Mouse (Mus musculus) adrenal gland, postnatal 25 days (tissue): ENCODE results near the gene Mepce. TPM values are rescaled to one million over a fixed set of nuclear protein-coding genes. Genes with fewer than 3 reads are reported as not detected.

Source experiments
- DNase-seq: peaks from one replicate; pipeline ENCODE4 v3.0.0; 2021; ENCODE audit warnings: mixed read lengths
- total RNA-seq: library from RNA; stranded (reverse); gene quantifications from 2 replicates; pipeline ENCODE4 v1.2.3, GENCODE M21; 2021

The Mepce gene
- total RNA-seq, 1 experiment from 2014 or later: 66.5 TPM

- DNase-seq: peak; percentile 8
Measured at GRCm38 (mm10) chr5:137788171-137788570, 716 bp upstream of the Mepce start.

DNA sequence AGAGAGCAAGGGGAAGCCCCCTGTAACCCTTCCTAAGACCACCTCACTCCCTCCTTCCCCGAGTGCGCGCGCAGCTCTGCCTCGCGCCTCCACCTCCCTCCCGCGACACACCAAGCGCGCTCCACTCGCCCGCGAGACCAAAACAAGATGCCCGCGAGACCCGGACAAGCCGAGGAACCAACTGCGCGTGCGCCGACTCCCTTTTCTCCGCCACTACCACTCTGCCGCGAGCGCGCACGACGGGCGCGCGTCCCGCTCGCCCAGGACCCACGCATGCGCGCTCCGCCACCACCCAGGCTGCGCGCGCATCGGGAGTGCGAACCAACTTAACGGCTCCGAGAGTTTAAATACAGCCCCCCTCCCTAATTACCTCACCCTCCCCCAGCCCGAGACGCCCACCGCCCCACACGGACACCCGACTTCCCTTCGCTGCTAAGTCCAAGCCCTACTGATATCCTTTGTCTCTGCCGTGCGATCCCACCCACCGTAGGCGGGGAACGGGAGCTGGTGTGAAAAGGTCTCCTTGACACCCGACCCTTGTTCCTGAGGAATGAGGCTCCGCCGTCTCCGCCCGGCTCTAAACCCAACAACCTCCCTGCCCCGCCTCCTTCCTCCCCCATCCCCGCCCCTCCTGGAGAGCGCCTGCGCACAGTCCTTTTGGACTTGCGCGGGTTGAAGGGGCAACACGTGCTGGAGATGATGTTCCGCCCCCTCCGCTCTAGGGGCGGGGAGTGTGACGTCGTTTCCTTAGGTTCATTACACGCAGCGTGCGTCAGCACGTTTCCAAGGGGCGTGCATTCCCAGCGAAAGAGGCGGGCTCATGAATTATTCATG is 1.1 kb downstream of the Mepce start:
- DNase-seq: peak; percentile 99

- peak; percentile 59 for DNase-seq
Measured at GRCm38 (mm10) chr5:137785164-137786031, 2.1 kb downstream of the Mepce start.

DNA sequence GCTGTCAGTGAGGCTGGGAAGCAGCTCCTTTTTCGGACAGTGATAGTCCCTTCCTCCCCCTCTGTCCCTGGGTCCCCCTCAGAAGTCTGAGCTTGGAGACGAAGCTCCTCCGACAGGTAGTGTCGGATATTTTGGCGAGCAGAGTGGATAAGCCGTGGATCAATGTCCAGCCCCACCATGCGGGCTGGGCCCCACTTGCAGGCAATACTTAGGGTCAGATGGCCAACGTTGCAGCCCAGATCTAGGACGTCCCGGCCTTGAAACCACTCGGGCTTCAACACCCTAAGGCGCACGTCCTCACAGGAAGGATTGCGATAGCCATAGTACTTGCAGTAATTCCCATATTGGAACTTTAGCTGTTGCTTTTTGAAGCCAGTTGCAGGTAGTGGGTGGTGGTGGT is 2.9 kb downstream of the Mepce start:
- peak; percentile 34 for DNase-seq

- DNase-seq: no peak
Measured at GRCm38 (mm10) chr5:137783901-137784540, 3.4 kb downstream of the Mepce start.

DNA sequence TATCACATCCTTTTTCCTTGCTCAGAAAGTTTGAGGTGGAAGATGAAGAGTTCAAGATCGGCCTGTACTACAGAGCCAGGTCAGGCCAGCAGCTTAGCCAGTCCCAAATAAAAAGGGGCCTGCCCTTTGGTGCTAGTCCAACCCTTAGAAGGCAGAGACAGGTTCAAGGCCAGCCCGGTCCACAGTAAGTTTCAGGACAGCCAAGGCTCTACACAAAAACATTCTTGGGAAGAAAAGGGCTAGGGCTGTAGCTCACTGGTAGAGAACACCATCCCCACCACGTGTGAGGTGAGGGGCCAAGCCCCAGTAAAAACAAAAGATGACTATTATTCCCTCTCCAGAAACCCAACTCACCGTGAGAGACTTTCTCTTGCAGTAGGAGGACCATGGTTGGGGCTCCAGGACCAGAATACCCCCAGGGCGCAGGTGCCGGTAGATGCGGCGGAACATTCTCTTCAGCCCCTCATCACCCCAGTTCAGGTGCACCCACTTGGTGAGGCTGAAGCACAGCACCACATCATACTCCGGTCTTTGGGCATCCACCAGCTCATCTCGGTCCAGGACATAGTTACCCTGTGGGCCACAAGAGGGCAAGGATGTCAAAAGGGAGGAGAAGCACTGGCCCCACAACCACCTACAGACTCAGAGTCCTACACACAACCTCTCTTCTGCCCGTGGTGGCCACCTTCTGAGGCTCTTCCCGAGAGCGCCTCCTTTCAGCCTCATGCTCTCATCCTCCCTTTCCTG is 4.5 kb downstream of the Mepce start:
- DNase-seq: no peak

- DNase-seq: no peak
Measured at GRCm38 (mm10) chr5:137781661-137782060, 5.8 kb downstream of the Mepce start.

DNA sequence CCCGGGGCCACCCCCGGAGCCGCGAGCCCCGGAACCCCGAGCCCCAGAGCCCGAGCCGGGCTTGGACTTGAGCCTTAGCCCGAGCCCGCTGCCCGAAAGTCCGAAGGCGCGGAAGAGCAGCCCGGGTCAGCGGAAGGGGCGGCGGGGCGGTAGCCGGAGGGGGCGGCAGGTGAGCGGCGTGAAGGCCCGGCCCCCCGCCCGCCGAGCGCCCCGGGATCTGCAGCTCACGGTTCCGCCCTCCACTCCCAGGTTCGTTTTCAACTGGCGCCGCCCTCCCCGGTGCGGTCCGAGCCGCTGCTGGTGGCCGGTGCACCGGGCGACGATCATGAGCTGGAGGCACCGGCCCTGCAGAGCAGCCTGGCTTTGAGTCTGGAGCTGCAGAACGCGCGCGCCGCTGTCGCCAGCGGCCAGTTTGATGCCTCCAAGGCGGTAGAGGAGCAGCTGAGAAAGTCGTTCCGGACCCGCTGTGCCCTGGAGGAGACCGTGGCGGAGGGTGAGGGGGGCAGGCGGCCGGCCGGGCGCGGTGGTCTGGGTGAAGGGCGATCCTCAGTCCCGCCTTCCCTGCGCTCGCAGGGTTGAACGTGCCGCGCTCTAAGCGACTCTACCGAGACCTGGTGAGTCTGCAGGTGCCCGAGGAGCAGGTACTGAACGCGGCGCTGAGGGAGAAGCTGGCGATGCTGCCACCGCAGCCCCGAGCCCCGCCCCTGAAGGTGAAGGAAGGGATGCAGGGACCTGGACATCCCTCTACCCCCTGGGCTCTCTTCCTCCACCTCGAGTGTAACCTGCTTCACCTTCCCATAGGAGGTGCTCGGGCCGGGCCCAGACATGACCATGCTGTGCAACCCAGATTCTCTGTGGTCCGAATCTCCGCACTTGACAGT is 8.2 kb downstream of the Mepce start:
- peak; percentile 62 for DNase-seq

GRCm38 (mm10) chr5:137778635-137779034 is 8.8 kb downstream of the Mepce start, which contains the start of gene Ppp1r35:
TSS of gene Ppp1r35 (plus strand) at chr5:137778849.
- DNase-seq: peak; percentile 97

GRCm38 (mm10) chr5:137777267-137777845 is 10.1 kb downstream of the Mepce start:
- no peak for DNase-seq

GRCm38 (mm10) chr5:137776408-137776918 is 11.0 kb downstream of the Mepce start:
- peak; percentile 19 for DNase-seq

GRCm38 (mm10) chr5:137775587-137776290 is 11.7 kb downstream of the Mepce start:
- DNase-seq: no peak

GRCm38 (mm10) chr5:137772755-137773154 is 14.7 kb downstream of the Mepce start:
- DNase-seq: no peak

- no peak for DNase-seq
Measured at GRCm38 (mm10) chr5:137770709-137771108, 16.7 kb downstream of the Mepce start.

DNA sequence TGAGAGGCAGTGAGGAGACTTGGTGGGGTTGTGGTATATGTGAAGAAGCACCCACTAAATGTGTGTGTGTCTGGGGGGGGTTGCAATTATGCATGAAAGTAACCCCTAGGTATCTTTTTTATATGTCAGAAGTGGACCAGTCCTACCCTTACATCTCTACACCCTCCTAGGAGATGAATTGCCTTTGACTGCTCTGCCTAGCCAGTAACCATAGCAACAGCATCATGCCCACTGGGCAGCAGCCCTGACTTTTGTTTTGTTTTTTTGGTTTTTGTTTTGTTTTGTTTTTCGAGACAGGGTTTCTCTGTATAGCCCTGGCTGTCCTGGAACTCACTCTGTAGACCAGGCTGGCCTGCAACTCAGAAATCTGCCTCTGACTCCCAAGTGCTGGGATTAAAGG is 19.0 kb downstream of the Mepce start:
- DNase-seq: no peak

DNA sequence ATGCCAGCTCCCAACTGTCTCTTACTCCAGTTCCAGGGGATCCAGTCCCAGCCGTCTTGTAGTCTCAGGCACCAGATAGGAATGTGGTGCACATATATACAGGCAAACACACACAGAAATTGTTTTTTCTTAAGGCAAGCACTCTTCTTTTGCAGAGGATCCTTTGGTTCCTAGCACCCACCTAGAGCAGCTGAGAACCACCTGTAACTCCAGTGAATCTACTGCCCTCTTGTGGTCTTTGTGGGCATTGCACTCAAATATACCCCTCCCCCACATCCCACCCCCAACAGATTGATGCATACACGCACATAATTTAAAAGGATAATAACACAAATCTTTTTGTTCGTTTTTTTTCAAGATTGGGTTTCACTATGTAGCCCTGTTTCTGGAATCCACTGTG is 21.2 kb downstream of the Mepce start:
- no peak for DNase-seq

DNA sequence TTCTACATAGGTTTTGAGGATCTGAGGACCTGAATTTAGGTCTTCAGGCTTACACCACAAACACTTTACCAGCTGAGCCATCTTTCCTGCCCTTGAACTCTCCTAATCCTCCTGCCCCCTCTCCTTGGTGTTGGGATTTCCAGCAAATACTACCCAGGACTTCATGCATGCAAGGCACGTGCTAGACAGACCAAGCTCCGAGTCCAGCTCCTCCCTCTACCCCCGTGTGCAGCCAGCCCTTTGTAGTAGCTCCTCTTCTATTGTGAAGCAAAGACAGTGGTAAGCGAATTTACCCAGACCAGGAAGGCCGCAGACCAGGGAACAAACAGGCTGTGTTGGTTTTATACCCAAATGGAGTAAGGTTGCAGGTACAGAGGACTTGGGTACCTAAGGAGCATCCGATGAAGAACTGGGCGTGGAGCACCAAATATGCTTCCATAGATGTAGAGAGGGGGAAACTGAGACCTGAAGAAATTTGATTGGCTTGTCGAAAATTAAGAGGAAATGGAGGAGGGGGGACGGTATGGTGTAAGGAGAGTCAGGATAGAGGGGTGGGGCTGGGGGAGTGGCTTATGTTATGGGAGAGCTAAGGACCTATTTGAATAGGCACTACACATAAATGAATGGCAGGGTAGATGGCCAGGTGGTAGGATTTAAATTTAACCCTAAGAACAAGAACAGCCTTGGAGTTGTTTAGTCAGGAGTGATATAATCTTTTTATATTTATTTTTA is 22.7 kb downstream of the Mepce start:
- DNase-seq: no peak

GRCm38 (mm10) chr5:137759971-137760412 is 27.5 kb downstream of the Mepce start:
- peak; percentile 82 for DNase-seq
